Comparison of ENCODE assay signal across 8 mouse cellular contexts in the genomic region with DNA sequence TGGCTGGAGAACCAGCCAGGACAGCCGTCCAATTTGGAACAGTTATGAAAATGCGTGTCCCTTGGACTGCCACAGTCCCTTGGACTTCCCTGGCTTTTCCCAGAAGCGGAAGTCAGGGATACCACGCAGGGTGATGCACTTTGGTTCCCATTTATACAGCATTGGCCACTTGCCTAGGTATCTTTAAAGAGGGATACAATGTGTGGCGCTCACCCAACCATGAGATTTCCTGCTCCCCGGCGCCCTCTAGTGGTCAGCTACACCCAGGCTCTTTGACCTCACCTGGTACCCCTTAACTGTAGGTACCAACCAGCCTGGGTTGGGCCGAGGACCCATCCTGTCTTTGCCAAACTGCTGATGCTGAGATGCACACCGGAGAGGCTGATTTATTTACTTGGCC. TPM values are rescaled to one million over a fixed set of nuclear protein-coding genes. Genes with fewer than 3 reads are reported as not detected.
DNase-seq lines count a peak whose midpoint lies in the region; ATAC-seq and TF ChIP-seq lines count a peak whose summit lies in the region.

No protein-coding gene starts in this region.

- in situ Hi-C loops in ES-E14 (cut with MboI; ENCODE audit: low sequenced_read_pairs in 2 of 2, unreplicated experiment in 2 of 2): loop anchor here in 1 of 2 experiments (5.0 to 25.0 kb wide), 2 partner anchors 91 to 316 kb away; partner anchors contain the start of gene Isg20

- H3K4me2 ChIP-seq in forebrain, embryonic 12.5 days: no peak overlapping the region
- H3K4me2 ChIP-seq in lung, embryonic 15.5 days: no peak overlapping the region

- TF ChIP-seq CTCF in layer of hippocampus, adult 2 months (conservative IDR thresholded peaks at IDR 0.05): peak; percentile 99

- no peak overlapping the region; a peak in 1 of 4 replicates for H3K4me3 ChIP-seq in ES-E14 (ENCODE audit: insufficient read depth in 1 of 2, low read depth in 1 of 2, low read length in 2 of 2, poor library complexity in 1 of 2, severe bottlenecking in 1 of 2)
- no peak overlapping the region for H3K4me3 ChIP-seq in forebrain, embryonic 12.5 days (replicated peaks)
- peak overlapping the region; percentile 28; the same call in 1 of the 2 replicates for H3K4me3 ChIP-seq in layer of hippocampus, adult 2 months
- H3K4me3 ChIP-seq in lung, embryonic 15.5 days: no peak overlapping the region

- peak; percentile 69; the same call in 1 of the 2 replicates for ATAC-seq in forebrain, embryonic 12.5 days (ENCODE audit: low FRiP score)
- ATAC-seq in lung, embryonic 15.5 days (ENCODE audit: borderline replicate concordance, extremely low read depth, low FRiP score, low TSS enrichment): peak; percentile 43; the same call in 1 of the 2 replicates

- intact Hi-C loops in heart, postnatal 25 days (cut with DNase I): loop anchor here (1.0 kb wide), 1 partner anchor 87 kb away; no protein-coding TSS in a partner anchor

- no peak overlapping the region for H3K27ac ChIP-seq in ES-E14 (ENCODE audit: insufficient read depth, low read depth, low read length, poor library complexity, severe bottlenecking)
- H3K27ac ChIP-seq in forebrain, embryonic 12.5 days: no peak overlapping the region
- H3K27ac ChIP-seq in layer of hippocampus, adult 2 months: peak overlapping the region; percentile 40; the same call in 1 of the 2 replicates
- no peak overlapping the region for H3K27ac ChIP-seq in lung, embryonic 15.5 days

- peak; percentile 77 for DNase-seq in ES-E14 (ENCODE audit: low read depth, low spot score)
- DNase-seq in c-Kit-positive CD71-negative TER-119-negative erythroid progenitor cells, embryonic 14.5 days (ENCODE audit: low read depth): peak; percentile 64
- peak; percentile 56 for DNase-seq in heart, postnatal 25 days (ENCODE audit: low spot score)
- peak; percentile 67 to 89 for DNase-seq in layer of hippocampus, adult 2 months (ENCODE audit: low spot score in 2 of 2)
- DNase-seq in retina, adult 2 months (ENCODE audit: low read depth, low spot score): peak; percentile 45
- DNase-seq in thymus, postnatal 36 days: peak; percentile 77 to 85

- H3K4me1 ChIP-seq in ES-E14 (ENCODE audit: control insufficient read depth in 2 of 2, insufficient read depth in 2 of 2, low read length in 2 of 2, poor library complexity in 1 of 2): peaks cover 9 to 13% of the 10 kb centered on the region in 2 experiments; a peak in 3 of 4 replicates
- H3K4me1 ChIP-seq in forebrain, embryonic 12.5 days: no peaks in the 10 kb centered on the region
- H3K4me1 ChIP-seq in lung, embryonic 15.5 days: peaks cover 4% of the 10 kb centered on the region; the same call in 1 of the 2 replicates

- no peaks in the 10 kb centered on the region for H3K27me3 ChIP-seq in forebrain, embryonic 12.5 days
- H3K27me3 ChIP-seq in lung, embryonic 15.5 days: no peaks in the 10 kb centered on the region

- H3K9ac ChIP-seq in ES-E14 (ENCODE audit: insufficient read depth, low read depth, low read length, poor library complexity, severe bottlenecking): no peak overlapping the region
- no peak overlapping the region for H3K9ac ChIP-seq in forebrain, embryonic 12.5 days
- H3K9ac ChIP-seq in lung, embryonic 15.5 days: no peak overlapping the region

- H3K9me3 ChIP-seq in ES-E14 (ENCODE audit: control insufficient read depth, insufficient read depth, low read depth, low read length): no peaks in the 10 kb centered on the region
- H3K9me3 ChIP-seq in forebrain, embryonic 12.5 days: no peaks in the 10 kb centered on the region
- no peaks in the 10 kb centered on the region for H3K9me3 ChIP-seq in lung, embryonic 15.5 days

- WGBS in forebrain, embryonic 12.5 days: 29% methylated on average over 9 of the region's 9 CpGs
- WGBS in lung, embryonic 15.5 days: 20% methylated on average over 9 of the region's 9 CpGs

- H3K36me3 ChIP-seq in ES-E14 (ENCODE audit: control insufficient read depth, insufficient read depth, low read length, poor library complexity, severe bottlenecking): no peaks in the 10 kb centered on the region
- H3K36me3 ChIP-seq in forebrain, embryonic 12.5 days (replicated peaks): no peaks in the 10 kb centered on the region
- no peaks in the 10 kb centered on the region for H3K36me3 ChIP-seq in lung, embryonic 15.5 days

TF ChIP-seq in ES-E14, 5 proteins besides CTCF, POLR2A, EP300 and RAD21:
- TF ChIP-seq CHD2 (IDR thresholded peaks at IDR 0.05; ENCODE audit: low read depth, low read length) (no peak), HCFC1 (IDR thresholded peaks at IDR 0.05; ENCODE audit: borderline replicate concordance, insufficient read depth, low read length) (0 out of 2 replicates have a peak, but pooled peaks have one; percentile 45), ZC3H11A (IDR thresholded peaks at IDR 0.05; ENCODE audit: borderline replicate concordance, low read depth, low read length) (peak; percentile 92), ZNF384 (IDR thresholded peaks at IDR 0.05; ENCODE audit: low read depth, low read length) (no peak), MAFK (IDR thresholded peaks at IDR 0.05; ENCODE audit: insufficient read depth, low read depth, low read length) (no peak)

RNA-seq across cellular contexts. Expression of gene Abhd2, which starts 44.5 kb away (rescaled TPM):
- 58.9 and 61.9 TPM in 2 replicates for total RNA-seq in ES-E14 (2012; rRNA removed)
- 12.1 and 15.3 TPM in 2 replicates for polyA plus RNA-seq in forebrain, embryonic 12.5 days (2016; fragmentation: Nextera tagmentation; extraction: Ambion mirVana)
- total RNA-seq in heart, postnatal 25 days (2021): 10 to 100 TPM; 30.4 to 41.5 TPM
- total RNA-seq in layer of hippocampus, adult 2 months (2021): 10 to 100 TPM; 69.6 to 70.8 TPM
- polyA plus RNA-seq in lung, embryonic 15.5 days (2015; fragmentation: Nextera tagmentation; extraction: Ambion mirVana): 16.5 and 17.1 TPM in 2 replicates
